Mouse (Mus musculus): ENCODE measurements at regions not wholly inside any gene's neighbourhood (a gene's known extent, or its start where the extent isn't known, plus 50 kb on each side); places are given as distances from the start of the nearest gene placed in this dataset.

DNA sequence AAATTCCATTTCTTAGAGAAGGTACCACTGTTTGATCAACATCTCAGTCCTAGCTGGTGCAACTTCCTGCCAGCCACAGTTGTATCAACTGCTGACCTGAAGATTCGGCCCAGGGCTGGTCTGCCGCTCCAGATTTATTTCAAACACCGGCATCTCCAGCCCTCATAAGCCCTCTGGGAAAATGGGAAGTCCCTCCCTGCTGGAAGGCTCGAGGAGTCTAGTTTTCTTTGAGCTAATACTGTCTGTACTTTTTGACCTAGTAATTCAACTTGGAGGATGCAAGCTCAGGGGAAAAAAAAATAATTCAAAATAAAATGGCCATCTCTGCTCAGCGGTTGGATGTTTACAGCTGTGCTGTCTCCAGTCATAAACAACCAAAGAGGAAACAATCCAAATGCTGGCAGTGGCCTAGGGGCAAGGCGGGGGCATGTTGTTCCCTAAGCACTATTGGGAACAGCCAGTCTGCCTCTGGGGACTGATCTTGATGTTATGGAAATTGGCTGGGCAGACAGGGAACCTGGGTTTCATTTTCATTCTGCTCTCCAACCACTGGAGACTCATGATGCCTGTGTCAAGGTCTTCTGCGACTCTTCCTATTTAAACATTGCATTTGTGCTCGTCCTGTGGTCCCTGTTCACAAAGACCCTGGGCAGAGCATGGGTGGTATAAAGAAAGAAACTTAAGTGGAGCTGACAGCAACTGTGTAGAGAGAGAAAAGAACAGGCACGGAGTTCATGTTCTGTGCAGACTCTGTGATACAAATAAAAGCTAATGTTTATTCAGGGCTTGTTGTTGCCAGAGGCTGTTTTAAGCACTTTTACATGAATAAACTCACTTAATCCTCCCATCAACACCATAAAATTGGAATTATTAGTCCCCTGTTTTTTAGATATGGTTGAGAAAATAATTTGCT lies 179.8 kb upstream of the Fggy start:
- Histone ChIP-seq H3K9me3 (no peaks in the 10 kb centered on the region), H3K36me3 (no peaks in the 10 kb centered on the region), H3K4me3 (no peak overlapping the region), H3K4me1 (replicated peaks) (peaks cover 11% of the 10 kb centered on the region), H3K27me3 (ENCODE audit: insufficient read depth, poor library complexity, severe bottlenecking) (no peaks in the 10 kb centered on the region), H3K27ac (no peak overlapping the region)
- WGBS = 63% methylated on average over 9 of the region's 9 CpGs
- no peak for DNase-seq (ENCODE audit: low spot score)

DNA sequence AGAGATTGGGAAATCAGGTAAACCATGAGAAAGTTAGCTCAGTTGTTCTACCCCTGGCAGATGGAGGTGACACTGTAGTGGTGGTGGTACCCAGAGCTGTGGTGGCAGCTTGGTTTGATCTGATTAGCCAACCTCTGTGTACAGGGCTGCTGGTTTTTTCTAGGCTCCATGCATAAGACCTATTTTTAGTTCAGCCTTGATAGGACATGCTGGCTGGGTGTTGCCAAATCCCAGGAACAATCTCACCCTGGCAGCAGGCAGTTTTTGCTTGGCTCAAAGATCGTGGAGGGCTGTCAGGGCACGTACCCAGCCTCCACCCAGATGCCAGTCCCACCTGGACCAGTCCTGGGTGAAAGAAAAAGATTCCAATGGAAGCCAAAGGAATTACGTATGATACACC lies 178.7 kb upstream of the Fggy start:
- Histone ChIP-seq H3K27me3 (ENCODE audit: insufficient read depth, poor library complexity, severe bottlenecking) (no peaks in the 10 kb centered on the region), H3K9me3 (no peaks in the 10 kb centered on the region), H3K4me1 (replicated peaks) (peaks cover 11% of the 10 kb centered on the region), H3K4me3 (no peak overlapping the region), H3K27ac (no peak overlapping the region), H3K36me3 (no peaks in the 10 kb centered on the region)
- WGBS = 81% methylated on average over 3 of the region's 3 CpGs
- no peak for DNase-seq (ENCODE audit: low spot score)

DNA sequence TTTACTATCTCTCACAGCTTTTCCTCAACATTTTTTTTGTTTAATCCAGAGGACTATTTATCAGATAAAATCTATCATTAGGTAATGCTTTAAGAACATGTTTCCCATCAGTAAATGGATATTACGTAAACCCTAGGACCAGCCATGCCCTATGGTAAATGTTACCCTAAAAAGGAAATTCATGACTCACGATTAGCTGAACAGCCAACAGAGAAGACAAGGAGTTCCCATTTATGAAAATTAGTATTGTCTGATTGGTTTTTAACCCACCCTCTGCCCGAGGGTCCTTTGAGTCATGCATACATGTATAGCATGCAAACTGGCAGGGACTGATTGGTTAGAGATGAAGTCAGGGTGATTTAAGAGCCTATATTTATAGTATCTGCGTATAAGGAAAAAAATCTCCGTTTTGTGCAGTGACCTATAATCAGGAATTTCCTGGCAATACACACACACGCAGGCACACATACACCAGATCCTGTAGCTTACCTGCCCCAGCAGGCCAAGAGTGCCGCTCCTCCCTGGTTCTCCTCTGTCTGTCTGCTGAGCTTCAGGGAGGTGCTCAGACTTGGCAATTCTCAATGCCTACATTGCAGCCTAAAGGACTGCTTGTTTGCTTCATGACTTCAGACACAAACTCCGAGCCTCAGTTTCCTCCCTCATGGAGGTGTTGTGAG lies 174.0 kb upstream of the Fggy start:
- Histone ChIP-seq H3K4me1 (replicated peaks) (no peaks in the 10 kb centered on the region), H3K36me3 (no peaks in the 10 kb centered on the region), H3K27me3 (ENCODE audit: insufficient read depth, poor library complexity, severe bottlenecking) (no peaks in the 10 kb centered on the region), H3K27ac (no peak overlapping the region), H3K4me3 (no peak overlapping the region), H3K9me3 (no peaks in the 10 kb centered on the region)
- DNase-seq (ENCODE audit: low spot score) = no peak
- WGBS = 93% methylated on average over 8 of the region's 8 CpGs

DNA sequence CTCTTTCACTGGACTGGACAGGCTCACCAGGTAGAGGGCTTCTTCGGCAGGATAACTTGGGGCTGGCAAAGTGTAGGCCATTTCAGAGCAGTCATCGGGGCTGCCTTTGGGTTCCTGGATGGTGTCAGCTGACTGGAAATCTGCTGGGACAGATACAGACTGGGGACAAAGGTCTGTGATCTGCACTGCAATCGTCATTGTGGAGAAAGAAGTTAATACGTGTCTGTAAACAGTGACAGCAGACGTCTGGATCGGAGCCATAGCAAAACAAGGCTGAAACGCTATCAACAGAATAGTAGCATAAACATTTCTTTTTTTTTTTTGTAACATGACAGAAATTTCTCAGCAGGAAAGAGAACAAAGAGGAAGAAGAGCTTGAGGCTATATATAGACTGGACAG lies 171.8 kb upstream of the Fggy start:
- Histone ChIP-seq H3K27me3 (ENCODE audit: insufficient read depth, poor library complexity, severe bottlenecking) (no peaks in the 10 kb centered on the region), H3K4me3 (no peak overlapping the region), H3K4me1 (replicated peaks) (peaks cover 6% of the 10 kb centered on the region; the same call in 1 of the 2 replicates), H3K36me3 (no peaks in the 10 kb centered on the region), H3K27ac (no peak overlapping the region), H3K9me3 (no peaks in the 10 kb centered on the region)
- no peak for DNase-seq (ENCODE audit: low spot score)
- WGBS = 55% methylated on average over 7 of the region's 7 CpGs

DNA sequence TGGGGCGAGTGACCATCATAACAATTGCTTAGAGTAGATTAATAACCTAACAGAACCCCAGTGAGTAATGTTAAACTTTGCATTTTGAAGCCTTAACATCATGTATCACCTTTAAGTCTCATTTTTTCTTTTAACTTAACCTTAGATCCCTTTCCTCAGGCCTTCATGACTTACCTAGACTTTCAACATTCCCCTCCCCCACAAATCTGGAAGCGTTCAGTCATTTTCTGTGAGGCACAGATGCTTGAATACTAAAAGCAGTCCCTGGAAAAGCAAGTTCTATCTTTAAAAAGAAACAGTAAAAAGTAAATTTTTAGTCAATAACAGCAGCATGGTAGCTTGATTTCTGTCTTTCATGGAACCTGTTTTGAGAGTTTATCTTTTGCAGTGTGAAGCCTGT lies 171.3 kb upstream of the Fggy start:
- peaks cover 6% of the 10 kb centered on the region; the same call in 1 of the 2 replicates for H3K4me1 ChIP-seq (replicated peaks)
- H3K4me3 ChIP-seq = no peak overlapping the region
- DNase-seq (ENCODE audit: low spot score) = no peak
- H3K27ac ChIP-seq = no peak overlapping the region
- no peaks in the 10 kb centered on the region for H3K27me3 ChIP-seq (ENCODE audit: insufficient read depth, poor library complexity, severe bottlenecking)
- WGBS = 55% methylated on average over 2 of the region's 2 CpGs
- no peaks in the 10 kb centered on the region for H3K36me3 ChIP-seq
- no peaks in the 10 kb centered on the region for H3K9me3 ChIP-seq

DNA sequence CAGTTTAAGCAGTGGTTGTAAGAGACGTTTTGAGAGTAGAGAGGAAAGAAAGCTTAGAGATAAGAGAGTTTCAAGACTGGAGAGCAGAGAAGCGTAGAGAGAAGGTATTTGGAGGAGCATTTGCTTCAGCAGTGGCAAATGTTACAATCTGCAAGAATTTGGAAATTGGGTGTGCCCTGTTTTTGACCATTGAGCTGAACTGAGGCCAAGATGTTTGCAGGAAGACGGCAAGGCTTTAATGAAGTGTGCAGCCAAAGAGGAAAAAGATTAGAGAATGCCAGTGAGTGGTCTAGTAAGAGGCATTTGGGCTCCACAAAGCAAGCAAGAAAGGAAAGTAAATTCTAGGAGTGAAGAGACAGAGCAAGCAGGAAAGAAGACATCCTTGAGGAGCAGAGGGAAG lies 168.8 kb upstream of the Fggy start:
- Histone ChIP-seq H3K4me3 (no peak overlapping the region), H3K9me3 (no peaks in the 10 kb centered on the region), H3K4me1 (replicated peaks) (peaks cover 6% of the 10 kb centered on the region; the same call in 1 of the 2 replicates), H3K27me3 (ENCODE audit: insufficient read depth, poor library complexity, severe bottlenecking) (no peaks in the 10 kb centered on the region), H3K36me3 (no peaks in the 10 kb centered on the region), H3K27ac (no peak overlapping the region)
- 76% methylated on average over 3 of the region's 3 CpGs for WGBS
- no peak for DNase-seq (ENCODE audit: low spot score)

DNA sequence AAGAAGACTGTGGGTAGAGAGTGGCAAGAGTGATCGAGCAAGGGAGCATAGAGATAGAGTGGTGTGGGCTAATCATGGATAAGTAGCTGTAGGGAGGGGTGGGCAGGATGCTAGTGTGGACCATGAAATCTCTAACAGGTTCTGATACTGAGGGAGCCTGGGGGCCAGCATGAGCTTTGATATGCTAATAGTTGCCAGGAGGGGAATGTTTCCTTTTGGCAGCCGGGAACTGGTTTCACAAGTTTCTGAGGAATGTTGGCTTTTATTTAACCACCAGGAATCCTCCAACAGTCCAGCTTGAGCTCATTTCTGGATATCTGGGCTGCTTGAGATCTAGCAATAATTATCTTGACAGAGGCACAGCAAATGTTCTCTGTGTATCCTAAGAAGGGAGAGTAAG lies 167.7 kb upstream of the Fggy start:
- Histone ChIP-seq H3K4me3 (no peak overlapping the region), H3K4me1 (replicated peaks) (peaks cover 6% of the 10 kb centered on the region; the same call in 1 of the 2 replicates), H3K9me3 (no peaks in the 10 kb centered on the region), H3K27me3 (ENCODE audit: insufficient read depth, poor library complexity, severe bottlenecking) (no peaks in the 10 kb centered on the region), H3K36me3 (no peaks in the 10 kb centered on the region), H3K27ac (no peak overlapping the region)
- 48% methylated on average over 2 of the region's 2 CpGs for WGBS
- no peak for DNase-seq (ENCODE audit: low spot score)

DNA sequence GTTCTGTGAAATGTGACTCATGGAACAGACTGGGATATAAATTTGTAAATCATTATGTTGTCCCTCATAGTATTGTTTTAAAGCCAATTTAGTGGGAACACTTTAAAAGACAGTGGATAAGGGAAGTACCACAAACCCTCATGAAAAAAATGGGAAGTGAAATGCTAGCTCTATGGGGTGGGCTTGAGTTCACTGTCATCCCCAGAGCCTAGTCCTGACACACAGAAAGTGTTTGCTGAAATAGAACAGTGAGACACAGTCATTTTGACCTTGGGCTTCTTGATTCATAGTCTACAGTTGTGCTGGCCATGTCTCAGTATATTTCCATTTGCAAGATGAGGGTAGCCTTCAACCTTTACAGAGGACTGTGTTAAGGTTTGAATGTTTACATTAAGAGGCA lies 166.8 kb upstream of the Fggy start:
- H3K9me3 ChIP-seq = no peaks in the 10 kb centered on the region
- no peak for DNase-seq (ENCODE audit: low spot score)
- no peak overlapping the region for H3K4me3 ChIP-seq

DNA sequence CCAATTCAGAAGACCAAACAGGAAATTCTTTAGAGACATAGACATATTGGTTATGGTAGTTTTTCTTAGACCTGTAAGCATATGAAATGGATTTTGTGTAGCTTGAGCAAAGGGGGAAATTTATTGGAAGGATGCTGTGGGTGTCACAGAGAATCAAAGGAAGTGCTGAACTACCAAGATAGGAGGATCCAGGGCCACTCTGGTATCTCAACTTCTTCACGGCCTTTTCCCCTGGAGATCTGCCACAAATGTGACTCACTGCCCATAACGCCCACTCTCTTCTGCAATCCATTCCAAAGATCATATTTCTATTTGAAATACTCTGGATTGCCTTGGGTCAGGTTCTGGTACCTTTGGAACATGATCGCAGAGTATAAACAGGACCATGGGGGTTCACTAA lies 161.6 kb upstream of the Fggy start:
- WGBS = 83% methylated on average over 3 of the region's 3 CpGs
- Histone ChIP-seq H3K27ac (no peak overlapping the region), H3K4me1 (replicated peaks) (no peaks in the 10 kb centered on the region), H3K27me3 (ENCODE audit: insufficient read depth, poor library complexity, severe bottlenecking) (no peaks in the 10 kb centered on the region), H3K36me3 (no peaks in the 10 kb centered on the region), H3K9me3 (no peaks in the 10 kb centered on the region), H3K4me3 (no peak overlapping the region)
- DNase-seq (ENCODE audit: low spot score) = no peak

More for the DNA sequence above, 166.8 kb upstream of the Fggy start:
- no peaks in the 10 kb centered on the region for H3K27me3 ChIP-seq (ENCODE audit: insufficient read depth, poor library complexity, severe bottlenecking)
- peaks cover 6% of the 10 kb centered on the region; the same call in 1 of the 2 replicates for H3K4me1 ChIP-seq (replicated peaks)
- no peaks in the 10 kb centered on the region for H3K36me3 ChIP-seq
- H3K27ac ChIP-seq = no peak overlapping the region

DNA sequence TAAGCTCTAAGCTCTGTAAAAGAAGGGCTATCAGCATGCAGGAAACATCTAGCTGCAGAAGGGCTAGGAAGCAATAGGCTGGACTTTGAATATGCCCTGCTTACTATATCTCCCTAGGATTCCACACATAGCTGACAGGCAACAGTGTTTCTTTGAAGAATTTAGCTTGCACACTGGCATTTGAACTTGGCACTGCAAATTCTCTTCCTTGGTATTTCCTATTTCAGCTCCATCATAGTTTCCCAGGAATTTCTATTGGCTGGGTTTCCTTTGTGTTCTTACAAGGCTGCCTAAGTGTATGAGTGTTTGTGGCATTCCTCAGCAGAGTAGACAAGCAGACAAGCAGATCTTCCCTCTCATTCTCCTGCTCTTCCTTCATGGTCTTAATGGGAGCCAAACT lies 159.0 kb upstream of the Fggy start:
- no peaks in the 10 kb centered on the region for H3K4me1 ChIP-seq (replicated peaks)
- H3K9me3 ChIP-seq = no peaks in the 10 kb centered on the region
- H3K27me3 ChIP-seq (ENCODE audit: insufficient read depth, poor library complexity, severe bottlenecking) = no peaks in the 10 kb centered on the region
- no peak for DNase-seq (ENCODE audit: low spot score)
- H3K27ac ChIP-seq = no peak overlapping the region
- no peaks in the 10 kb centered on the region for H3K36me3 ChIP-seq
- no peak overlapping the region for H3K4me3 ChIP-seq

DNA sequence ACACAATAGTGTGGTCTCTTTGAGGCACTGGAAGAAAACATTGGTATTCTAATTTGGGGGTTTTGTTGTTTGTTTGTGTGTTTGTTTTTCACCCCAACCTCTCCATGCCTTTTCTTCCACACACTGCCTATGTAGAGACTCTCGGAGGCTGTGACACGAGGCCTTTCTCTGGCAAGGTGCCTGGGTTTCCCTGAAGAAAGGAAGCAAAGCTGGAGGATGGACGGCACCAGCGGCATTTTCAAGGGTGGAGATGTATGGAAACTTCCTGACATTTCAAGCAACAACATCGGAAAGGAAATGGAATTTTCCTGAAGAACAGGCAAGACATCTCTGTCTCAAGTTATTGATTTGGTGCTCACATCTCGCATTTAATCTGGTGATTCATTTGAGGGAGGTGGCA lies 155.0 kb upstream of the Fggy start:
- 84% methylated on average over 6 of the region's 6 CpGs for WGBS
- Histone ChIP-seq H3K4me3 (no peak overlapping the region), H3K27ac (no peak overlapping the region), H3K36me3 (no peaks in the 10 kb centered on the region), H3K4me1 (replicated peaks) (no peaks in the 10 kb centered on the region), H3K9me3 (no peaks in the 10 kb centered on the region), H3K27me3 (ENCODE audit: insufficient read depth, poor library complexity, severe bottlenecking) (no peaks in the 10 kb centered on the region)
- no peak for DNase-seq (ENCODE audit: low spot score)

DNA sequence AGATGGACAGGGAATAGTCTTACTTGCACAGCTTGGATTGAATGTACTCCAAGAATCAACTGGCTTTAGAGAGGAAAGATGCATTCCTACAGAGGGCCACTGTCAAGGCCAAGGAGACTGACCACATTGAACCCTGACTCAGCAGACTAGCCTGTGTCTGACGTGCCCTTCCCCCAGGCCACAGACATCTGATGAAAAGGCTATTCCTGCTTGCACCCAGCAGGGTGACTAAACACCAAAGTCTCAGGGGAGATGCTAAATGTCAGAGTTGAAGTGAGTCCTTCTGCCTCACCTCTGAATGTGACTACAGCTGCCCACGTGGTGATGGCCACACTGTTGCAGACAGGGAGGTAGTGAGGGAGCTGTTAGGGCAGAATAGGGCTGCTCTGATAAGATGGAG lies 140.2 kb upstream of the Fggy start:
- H3K27me3 ChIP-seq (ENCODE audit: insufficient read depth, poor library complexity, severe bottlenecking) = no peaks in the 10 kb centered on the region
- H3K36me3 ChIP-seq = no peaks in the 10 kb centered on the region
- no peak for DNase-seq (ENCODE audit: low spot score)
- no peaks in the 10 kb centered on the region for H3K9me3 ChIP-seq
- no peak overlapping the region for H3K27ac ChIP-seq
- no peaks in the 10 kb centered on the region for H3K4me1 ChIP-seq (replicated peaks)
- WGBS = 40% methylated on average over 2 of the region's 2 CpGs
- H3K4me3 ChIP-seq = no peak overlapping the region

DNA sequence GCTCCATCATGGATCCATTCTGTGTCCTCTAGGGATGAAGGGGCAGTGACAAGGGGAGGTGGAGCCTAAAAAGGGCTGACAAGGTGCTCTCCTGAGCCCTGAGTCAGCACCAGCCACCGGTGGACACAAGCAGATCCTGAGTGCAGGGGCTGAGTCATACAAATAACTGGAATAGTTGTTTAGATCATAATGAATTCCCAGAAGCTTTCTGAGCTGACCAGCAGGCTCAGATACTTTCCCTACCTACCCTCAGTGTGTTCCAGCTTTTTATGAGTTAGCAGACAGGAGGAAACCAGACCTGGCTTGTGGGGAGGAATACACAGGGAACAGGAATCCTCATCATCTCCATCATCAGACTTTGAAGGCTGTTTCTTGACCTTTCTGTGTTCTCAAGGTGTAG lies 130.7 kb upstream of the Fggy start:
- Histone ChIP-seq H3K4me1 (replicated peaks) (no peaks in the 10 kb centered on the region), H3K9me3 (no peaks in the 10 kb centered on the region), H3K4me3 (no peak overlapping the region), H3K27me3 (ENCODE audit: insufficient read depth, poor library complexity, severe bottlenecking) (no peaks in the 10 kb centered on the region), H3K27ac (no peak overlapping the region), H3K36me3 (no peaks in the 10 kb centered on the region)
- DNase-seq (ENCODE audit: low spot score) = no peak
- WGBS = 63% methylated on average over 1 of the region's 1 CpGs

Measured in hindbrain, embryonic 10.5 days (tissue).